Mouse (Mus musculus) embryonic facial prominence, embryonic 11.5 days (tissue): ENCODE measurements at regions not wholly inside any gene's neighbourhood (a gene's known extent, or its start where the extent isn't known, plus 50 kb on each side); places are given as distances from the start of the nearest gene placed in this dataset.

Experiments
- ATAC-seq: fragments of 200-750 bp; cut with Nextera tagmentation; replicated peaks from 2 replicates; pipeline ENCODE4 v1.8.0; 2017; ENCODE audit warnings: low read depth; ENCODE audit not compliant: insufficient number of reproducible peaks, low FRiP score, low TSS enrichment
- DNase-seq: peaks from one replicate; pipeline ENCODE4 v3.0.0-alpha.2; 2015; ENCODE audit warnings: low spot score
- H3K27ac ChIP-seq: fragments of 300-500 bp; sonication (generic); replicated peaks from 2 replicates; pipeline ENCODE4 v1.5.1; 2014; ENCODE audit warnings: mild to moderate bottlenecking, low read depth, low read length, control low read depth
- H3K27me3 ChIP-seq: fragments of 300-500 bp; sonication (generic); 2 replicates; pipeline ENCODE4 v1.6.1; 2014; ENCODE audit warnings: mild to moderate bottlenecking, low read length, moderate library complexity, mixed read lengths; ENCODE audit not compliant: control insufficient read depth, insufficient read depth
- H3K36me3 ChIP-seq: fragments of 300-500 bp; sonication (generic); replicated peaks from 2 replicates; pipeline ENCODE4 v1.6.1; 2014; ENCODE audit warnings: low read depth, mild to moderate bottlenecking, low read length, moderate library complexity, mixed read lengths; ENCODE audit not compliant: control insufficient read depth, insufficient read depth
- H3K4me1 ChIP-seq: fragments of 300-500 bp; sonication (generic); 2 replicates; pipeline ENCODE4 v1.6.1; 2014; ENCODE audit warnings: low read length, mixed read lengths; ENCODE audit not compliant: control insufficient read depth, insufficient read depth
- H3K4me2 ChIP-seq: fragments of 300-500 bp; sonication (generic); 2 replicates; pipeline ENCODE4 v1.6.1; 2014; ENCODE audit warnings: low read depth, mild to moderate bottlenecking, control low read depth, low read length, moderate library complexity
- H3K4me3 ChIP-seq: fragments of 300-500 bp; sonication (generic); 2 replicates; pipeline ENCODE4 v1.5.1; 2014; ENCODE audit warnings: low read depth, low read length, control low read depth
- H3K9ac ChIP-seq: fragments of 300-500 bp; sonication (generic); replicated peaks from 2 replicates; pipeline ENCODE4 v1.6.1; 2014; ENCODE audit warnings: mild to moderate bottlenecking, control low read depth, low read length
- H3K9me3 ChIP-seq: fragments of 300-500 bp; sonication (generic); replicated peaks from 2 replicates; pipeline ENCODE4 v1.6.1; 2016; ENCODE audit warnings: mild to moderate bottlenecking, low read length, inconsistent platforms, mixed read lengths; ENCODE audit not compliant: control insufficient read depth
- WGBS: fragments of 180-500 bp; shearing (Covaris S2); extraction: QIAGEN DNeasy Blood & Tissue Kit; methylation state at CpG from one replicate; pipeline ENCODE4 v1.1.7; 2014; 5-methylcytosine and 5-hydroxymethylcytosine counted together

GRCm38 (mm10) chr10:38894706-38895105, 70.6 kb upstream of the Lama4 start:
- H3K9ac ChIP-seq: no peak overlapping the region
- no peaks in the 10 kb centered on the region for H3K4me1 ChIP-seq
- DNase-seq (no peak), ATAC-seq (no peak)
- no peak overlapping the region for H3K27ac ChIP-seq
- no peaks in the 10 kb centered on the region for H3K36me3 ChIP-seq
- H3K9me3 ChIP-seq: no peaks in the 10 kb centered on the region
- no peaks in the 10 kb centered on the region for H3K27me3 ChIP-seq
- H3K4me3 ChIP-seq: no peak overlapping the region
- 11% methylated on average over 1 of the region's 1 CpGs for WGBS
- no peak overlapping the region for H3K4me2 ChIP-seq

- Histone ChIP-seq H3K4me2 (no peak overlapping the region), H3K9ac (no peak overlapping the region), H3K4me1 (no peaks in the 10 kb centered on the region), H3K4me3 (no peak overlapping the region), H3K36me3 (no peaks in the 10 kb centered on the region), H3K27me3 (no peaks in the 10 kb centered on the region), H3K9me3 (no peaks in the 10 kb centered on the region), H3K27ac (no peak overlapping the region)
- ATAC-seq (no peak), DNase-seq (no peak)
- 80% methylated on average over 3 of the region's 3 CpGs for WGBS
These were observed 69.7 kb upstream of the Lama4 start for GRCm38 (mm10) chr10:38895656-38896055.

GRCm38 (mm10) chr10:38897573-38897972, 67.7 kb upstream of the Lama4 start:
- Histone ChIP-seq H3K27ac (no peak overlapping the region), H3K4me3 (no peak overlapping the region), H3K4me1 (no peaks in the 10 kb centered on the region), H3K9ac (no peak overlapping the region), H3K27me3 (no peaks in the 10 kb centered on the region), H3K9me3 (no peaks in the 10 kb centered on the region), H3K36me3 (no peaks in the 10 kb centered on the region), H3K4me2 (no peak overlapping the region)
- no peak for DNase-seq
- 76% methylated on average over 5 of the region's 5 CpGs for WGBS
- ATAC-seq: no peak

GRCm38 (mm10) chr10:38906121-38906520, 59.2 kb upstream of the Lama4 start:
- Histone ChIP-seq H3K4me3 (no peak overlapping the region), H3K4me2 (no peak overlapping the region), H3K27ac (no peak overlapping the region), H3K36me3 (no peaks in the 10 kb centered on the region), H3K4me1 (no peaks in the 10 kb centered on the region), H3K9me3 (no peaks in the 10 kb centered on the region), H3K27me3 (no peaks in the 10 kb centered on the region), H3K9ac (no peak overlapping the region)
- DNase-seq (no peak), ATAC-seq (no peak)
- 19% methylated on average over 3 of the region's 3 CpGs for WGBS

- H3K27me3 ChIP-seq: no peaks in the 10 kb centered on the region
- no peaks in the 10 kb centered on the region for H3K36me3 ChIP-seq
- H3K4me2 ChIP-seq: no peak overlapping the region
- 57% methylated on average over 2 of the region's 2 CpGs for WGBS
- H3K9me3 ChIP-seq: no peaks in the 10 kb centered on the region
- H3K27ac ChIP-seq: no peak overlapping the region
- H3K4me1 ChIP-seq: no peaks in the 10 kb centered on the region
- H3K4me3 ChIP-seq: no peak overlapping the region
- DNase-seq (no peak), ATAC-seq (no peak)
- no peak overlapping the region for H3K9ac ChIP-seq
These were observed 57.5 kb upstream of the Lama4 start for GRCm38 (mm10) chr10:38907835-38908234.

- H3K9me3 ChIP-seq: no peaks in the 10 kb centered on the region
- no peak for ATAC-seq
- DNase-seq: no peak
- no peak overlapping the region for H3K9ac ChIP-seq
- H3K4me2 ChIP-seq: no peak overlapping the region
- no peak overlapping the region for H3K27ac ChIP-seq
- no peaks in the 10 kb centered on the region for H3K4me1 ChIP-seq
- H3K36me3 ChIP-seq: no peaks in the 10 kb centered on the region
- 57% methylated on average over 9 of the region's 9 CpGs for WGBS
- H3K4me3 ChIP-seq: no peak overlapping the region
- no peaks in the 10 kb centered on the region for H3K27me3 ChIP-seq
These were observed 57.0 kb upstream of the Lama4 start for GRCm38 (mm10) chr10:38908277-38908676.

GRCm38 (mm10) chr10:38909152-38909732, 56.1 kb upstream of the Lama4 start:
- Histone ChIP-seq H3K27me3 (no peaks in the 10 kb centered on the region), H3K27ac (no peak overlapping the region), H3K4me2 (no peak overlapping the region), H3K4me3 (no peak overlapping the region), H3K4me1 (no peaks in the 10 kb centered on the region), H3K9ac (no peak overlapping the region), H3K36me3 (no peaks in the 10 kb centered on the region), H3K9me3 (no peaks in the 10 kb centered on the region)
- DNase-seq (no peak), ATAC-seq (no peak)
- WGBS: 88% methylated on average over 1 of the region's 1 CpGs

GRCm38 (mm10) chr10:38909843-38910242, 55.5 kb upstream of the Lama4 start:
- Histone ChIP-seq H3K4me3 (no peak overlapping the region), H3K27me3 (no peaks in the 10 kb centered on the region), H3K36me3 (no peaks in the 10 kb centered on the region), H3K9ac (no peak overlapping the region), H3K9me3 (no peaks in the 10 kb centered on the region), H3K4me2 (no peak overlapping the region), H3K27ac (no peak overlapping the region), H3K4me1 (no peaks in the 10 kb centered on the region)
- 83% methylated on average over 2 of the region's 2 CpGs for WGBS
- ATAC-seq: no peak
- no peak for DNase-seq
